Mouse (Mus musculus): ENCODE results near the gene Akr1b7. TPM values are rescaled to one million over a fixed set of nuclear protein-coding genes. Genes with fewer than 3 reads are reported as not detected.

Gene Akr1b7
- 1 to 10 TPM in 1 of 2 experiments, not detected in 1; 1.3 TPM for total RNA-seq (2023)

DNA sequence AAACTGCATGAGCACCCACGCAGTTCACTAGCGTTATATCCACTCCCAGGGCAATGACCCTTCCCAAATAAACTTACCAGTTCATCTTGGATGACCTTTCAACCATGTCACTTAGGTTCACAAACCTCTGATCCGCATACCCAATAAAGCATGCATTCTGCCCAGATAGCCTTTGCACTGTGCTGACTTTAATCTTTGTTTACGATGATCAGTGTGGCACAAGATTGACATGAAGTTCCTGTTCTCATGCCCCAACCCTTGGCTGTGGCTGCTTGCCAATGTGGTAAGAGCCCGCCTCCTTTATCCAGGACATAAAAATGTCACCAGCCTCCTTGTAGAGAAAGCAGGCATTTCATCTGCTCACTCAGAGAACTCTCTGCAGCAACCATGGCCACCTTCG is at the start of gene Akr1b7:
TSS of gene Akr1b7 (plus strand) at position 312 of the 400 bp plus-strand sequence.

DNA sequence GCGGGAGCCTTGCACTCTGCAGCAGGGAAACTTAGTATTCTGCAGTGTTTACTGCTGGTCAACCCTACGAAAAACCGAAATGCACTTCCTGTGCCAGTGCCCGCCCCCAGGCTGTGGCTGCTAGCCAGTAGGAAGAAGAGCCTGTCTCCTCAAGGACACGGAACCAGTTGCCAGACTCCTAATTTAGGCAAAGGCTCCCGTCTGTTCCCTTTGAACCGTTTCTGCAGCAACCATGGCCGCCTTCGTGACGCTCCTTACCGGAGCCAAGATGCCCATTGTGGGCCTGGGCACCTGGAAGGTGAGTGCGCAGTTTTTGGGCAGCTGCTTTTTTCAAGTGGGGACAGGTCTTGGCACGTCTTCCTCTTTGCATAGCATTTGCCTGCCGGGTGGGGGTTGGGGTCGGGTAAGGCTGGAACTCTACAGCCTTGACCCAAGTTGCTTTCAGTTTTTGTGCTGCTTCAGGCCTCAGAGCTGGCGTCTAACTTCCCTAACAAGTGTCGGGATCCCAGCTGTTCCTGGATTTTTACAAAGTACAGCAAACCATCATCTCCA is 27.9 kb upstream of the Akr1b7 start, which contains the start of gene Akr1b10:
TSS of gene Akr1b10 (plus strand) at position 109 of the 552 bp plus-strand sequence.

Other genes starting within 250 kb of the Akr1b7 start
- gene Slc35b4, start 235.2 kb upstream of the Akr1b7 start, total RNA-seq (2023), result 10 to 100 TPM; 31.2 to 32.9 TPM
- gene Akr1b3, start 94.9 kb upstream of the Akr1b7 start, total RNA-seq (2023), result 10 to 100 TPM; 91.6 to 93.2 TPM
- not detected for gene Akr1b8, start 58.2 kb upstream of the Akr1b7 start, total RNA-seq (2023)
- gene Akr1b10, start 28.1 kb upstream of the Akr1b7 start, total RNA-seq (2023), result 10 to 100 TPM; 32.7 to 44.3 TPM
- 10 to 100 TPM; 20.6 to 22.6 TPM for gene Bpgm, start 63.9 kb downstream of the Akr1b7 start, total RNA-seq (2023)
- not detected for gene Cald1, start 186.2 kb downstream of the Akr1b7 start, total RNA-seq (2023)

Measured in B cell, adult 67 days (primary cell).